Mouse (Mus musculus) kidney, adult 10 weeks (tissue): ENCODE data around the gene Siah2. TPM values are rescaled to one million over a fixed set of nuclear protein-coding genes. Genes with fewer than 3 reads are reported as not detected.

ENCODE experiments used
- polyA plus RNA-seq: library from polyadenylated mRNA; stranded (reverse); fragments of 350-450 nt; fragmentation: Illumina TruSeq; extraction: RNeasy Lipid Tissue Mini Kit (QIAGEN cat#74804); gene quantifications from one replicate; pipeline ENCODE4 v1.2.3, GENCODE M21; 2014; ENCODE audit warnings: low read depth, low replicate concordance

The Siah2 gene
- 10.0 TPM for polyA plus RNA-seq

DNA sequence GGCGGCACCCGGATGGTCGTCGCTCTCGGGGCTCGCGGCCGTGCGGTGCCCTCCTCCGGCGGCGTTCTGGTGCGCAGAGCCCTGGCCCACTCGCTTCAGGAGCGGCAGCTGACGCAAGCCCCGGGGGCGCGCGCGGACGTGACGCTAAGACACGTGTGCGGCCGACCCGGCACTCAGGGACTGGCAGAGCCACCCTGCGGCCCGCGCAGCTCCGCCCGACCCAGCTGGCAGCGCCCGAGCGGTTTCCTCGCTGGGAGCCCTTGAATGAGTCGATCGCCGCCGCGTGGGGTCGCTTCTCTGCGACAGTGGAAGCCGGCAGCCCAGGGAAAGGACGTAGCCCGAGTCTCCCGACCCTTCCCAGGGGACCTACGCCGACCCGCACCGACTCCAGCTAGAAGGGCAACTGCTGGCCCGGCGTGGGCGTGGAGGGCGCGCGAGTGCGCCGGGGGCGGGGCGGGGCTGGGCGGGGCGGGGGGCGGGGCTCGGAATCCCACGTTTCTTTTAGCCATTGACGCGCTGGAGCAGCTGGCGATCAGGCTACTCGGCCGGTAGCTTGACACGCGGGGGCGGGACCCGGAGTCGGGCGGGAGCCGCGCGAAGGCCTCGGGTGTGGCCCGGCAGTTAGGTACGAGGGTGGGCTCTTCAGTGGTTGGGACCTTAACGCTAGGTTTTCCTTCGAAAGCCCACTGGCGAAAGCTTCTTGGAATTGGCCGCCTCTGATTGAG lies at the start of gene Siah2:
TSS of gene Siah2 (minus strand) at position 404 of the 725 bp plus-strand sequence.

DNA sequence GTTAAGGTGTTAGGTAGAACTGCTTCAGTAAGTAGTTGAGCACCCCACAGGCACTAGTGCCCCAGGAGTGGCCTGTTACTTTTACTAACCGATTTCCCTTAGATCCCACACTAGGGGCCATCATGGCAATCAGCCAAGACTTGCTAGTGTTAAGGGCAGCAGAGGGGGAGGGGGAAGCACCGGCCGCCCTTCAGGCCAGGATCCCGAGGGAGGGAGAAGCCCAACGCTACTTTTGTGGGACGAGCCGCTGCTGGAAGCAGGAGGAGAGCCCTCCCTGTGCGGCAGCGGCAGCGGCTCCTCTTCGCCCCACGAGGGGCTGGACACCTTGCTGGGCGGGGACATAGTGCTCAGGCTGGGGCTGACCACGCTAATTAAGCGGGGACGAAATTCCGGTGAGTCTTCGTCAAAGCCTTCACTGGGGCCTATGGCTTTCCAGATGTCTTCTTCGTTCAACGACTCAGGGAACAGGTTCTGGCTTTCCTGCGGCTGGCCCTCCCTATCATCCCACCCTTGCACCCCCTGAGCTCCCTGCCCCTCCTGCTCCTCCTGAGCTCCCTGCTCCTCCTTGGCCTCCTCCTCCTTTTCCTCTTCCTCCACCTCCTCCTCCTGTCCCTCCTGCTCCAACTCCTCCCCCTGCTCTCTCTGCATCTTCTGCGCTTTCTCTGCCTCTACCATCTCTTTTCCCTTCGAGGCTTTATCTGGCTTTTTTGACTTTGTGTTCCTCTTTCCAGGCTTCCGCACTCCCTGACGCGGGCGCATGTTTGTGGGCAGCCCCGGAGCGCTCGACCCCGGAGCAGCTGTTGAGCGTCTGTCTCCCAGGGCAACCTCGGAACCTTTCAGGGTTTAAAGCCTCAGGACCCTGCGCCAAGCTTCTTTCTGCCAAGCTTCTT lies 55.5 kb downstream of the Siah2 start, which contains the start of gene Erich6:
TSS of gene Erich6 (minus strand) at position 802 of the 890 bp plus-strand sequence.

Other genes starting within 250 kb of the Siah2 start
- gene Eif2a, start 166.6 kb downstream of the Siah2 start, polyA plus RNA-seq = 175 TPM
- 332 TPM for gene Serp1, start 166.5 kb downstream of the Siah2 start, polyA plus RNA-seq
- 906 TPM for gene Selenot, start 115.8 kb downstream of the Siah2 start, polyA plus RNA-seq
- gene Erich6, start 55.2 kb downstream of the Siah2 start, polyA plus RNA-seq = 0.20 TPM
- gene Mindy4b-ps, start 129.9 kb upstream of the Siah2 start, polyA plus RNA-seq = not detected
- not detected for gene Clrn1, start 192.9 kb upstream of the Siah2 start, polyA plus RNA-seq